ENCODE assay signal across 8 mouse cellular contexts in genomic region chr9:63757865-63758440, GRCm38 (mm10). TPM values are rescaled to one million over a fixed set of nuclear protein-coding genes. Genes with fewer than 3 reads are reported as not detected.
DNase-seq lines count a peak whose midpoint lies in the region; ATAC-seq lines count a peak whose summit lies in the region.

Smad3 (minus strand) TSS chr9:63757994.

- H3K9me3 ChIP-seq in embryonic facial prominence, embryonic 12.5 days: no peaks in the 10 kb centered on the region
- 0 out of 2 replicates have a peak, but pooled peaks cover 5% of the 10 kb centered on the region for H3K9me3 ChIP-seq in limb, embryonic 12.5 days
- H3K9me3 ChIP-seq in midbrain, embryonic 14.5 days (ENCODE audit: control insufficient read depth, low read length): no peaks in the 10 kb centered on the region

- H3K9ac ChIP-seq in embryonic facial prominence, embryonic 12.5 days: peak within 1 kb of the TSS; percentile 97
- H3K9ac ChIP-seq in limb, embryonic 12.5 days (replicated peaks): peak within 1 kb of the TSS; percentile 97
- H3K9ac ChIP-seq in midbrain, embryonic 14.5 days (replicated peaks; ENCODE audit: low read length): peak within 1 kb of the TSS; percentile 57

- H3K27ac ChIP-seq in embryonic facial prominence, embryonic 12.5 days: peak within 1 kb of the TSS; percentile 98
- H3K27ac ChIP-seq in limb, embryonic 12.5 days: peak within 1 kb of the TSS; percentile 99
- peak within 1 kb of the TSS; percentile 77 for H3K27ac ChIP-seq in midbrain, embryonic 14.5 days (replicated peaks; ENCODE audit: low read depth, low read length)

- peaks cover 49% of the 10 kb centered on the region for H3K4me1 ChIP-seq in embryonic facial prominence, embryonic 12.5 days
- H3K4me1 ChIP-seq in limb, embryonic 12.5 days (replicated peaks): peaks cover 50% of the 10 kb centered on the region
- peaks cover 44% of the 10 kb centered on the region for H3K4me1 ChIP-seq in midbrain, embryonic 14.5 days (ENCODE audit: control insufficient read depth, insufficient read depth, low read length)

- 1% methylated on average over 55 of the region's 59 CpGs for WGBS in embryonic facial prominence, embryonic 12.5 days
- under 1% methylated on average over 54 of the region's 59 CpGs for WGBS in limb, embryonic 12.5 days
- WGBS in midbrain, embryonic 14.5 days: under 1% methylated on average over 57 of the region's 59 CpGs

- H3K4me3 ChIP-seq in embryonic facial prominence, embryonic 12.5 days: peak within 1 kb of the TSS; percentile 84
- peak within 1 kb of the TSS; percentile 88 for H3K4me3 ChIP-seq in limb, embryonic 12.5 days (replicated peaks)
- H3K4me3 ChIP-seq in midbrain, embryonic 14.5 days (replicated peaks; ENCODE audit: low read depth, low read length): peak within 1 kb of the TSS; percentile 57

- H3K27me3 ChIP-seq in embryonic facial prominence, embryonic 12.5 days: no peaks in the 10 kb centered on the region
- no peaks in the 10 kb centered on the region for H3K27me3 ChIP-seq in limb, embryonic 12.5 days
- H3K27me3 ChIP-seq in midbrain, embryonic 14.5 days (ENCODE audit: control insufficient read depth, insufficient read depth, low read length): no peaks in the 10 kb centered on the region; the same call in 1 of the 2 replicates

- peak; percentile 89 for ATAC-seq in embryonic facial prominence, embryonic 12.5 days (ENCODE audit: insufficient number of reproducible peaks, insufficient read depth, low FRiP score, low TSS enrichment)
- ATAC-seq in limb, embryonic 12.5 days (ENCODE audit: insufficient number of reproducible peaks, insufficient read depth, low FRiP score, low TSS enrichment, low read depth): peak; percentile 92
- peak; percentile 87 for ATAC-seq in midbrain, embryonic 14.5 days (ENCODE audit: low FRiP score, low TSS enrichment)

- H3K4me2 ChIP-seq in embryonic facial prominence, embryonic 12.5 days (replicated peaks): peak within 1 kb of the TSS; percentile 90
- H3K4me2 ChIP-seq in limb, embryonic 12.5 days: peak within 1 kb of the TSS; percentile 83
- peak within 1 kb of the TSS; percentile 100 for H3K4me2 ChIP-seq in midbrain, embryonic 14.5 days (ENCODE audit: low read length)

- peak; percentile 92 for DNase-seq in 3T3-L1 (ENCODE audit: low read depth, low spot score)
- DNase-seq in adrenal gland, postnatal 36 days: peak; percentile 98 to 99
- DNase-seq in heart, adult 11 months: peak; percentile 100
- DNase-seq in kidney, adult 18-20 months: peak; percentile 95
- peak; percentile 88 for DNase-seq in midbrain, embryonic 14.5 days
- peak; percentile 78 for DNase-seq in spleen, adult 12 weeks (ENCODE audit: low spot score)

- no peaks in the 10 kb centered on the region for H3K36me3 ChIP-seq in embryonic facial prominence, embryonic 12.5 days
- no peaks in the 10 kb centered on the region for H3K36me3 ChIP-seq in limb, embryonic 12.5 days
- H3K36me3 ChIP-seq in midbrain, embryonic 14.5 days (ENCODE audit: control insufficient read depth, insufficient read depth, low read length): no peaks in the 10 kb centered on the region

RNA-seq across cellular contexts. Expression of gene Smad3, which starts in this region (rescaled TPM):
- 10 to 100 TPM; 28.6 to 48.3 TPM for total RNA-seq in adrenal gland, postnatal 36 days (2021)
- 37.4 and 38.6 TPM in 2 replicates for polyA plus RNA-seq in embryonic facial prominence, embryonic 12.5 days (2016; fragmentation: Nextera tagmentation; extraction: Ambion mirVana)
- polyA plus RNA-seq in limb, embryonic 12.5 days (2016; fragmentation: Nextera tagmentation; extraction: Ambion mirVana): 39.9 and 43.4 TPM in 2 replicates
- polyA plus RNA-seq in midbrain, embryonic 14.5 days (2014; fragmentation: Nextera tagmentation; extraction: Ambion mirVana): 4.9 and 7.7 TPM in 2 replicates

Comparison
In these comparisons a context has a peak if more than half of its experiments do, and no peak if none do; other contexts are left out.
1. Peak in every context shown above with its lines: DNase-seq, ATAC-seq, H3K4me3 ChIP-seq and H3K27ac ChIP-seq.